Mouse (Mus musculus) embryonic stem cell, embryonic (primary cell): ENCODE measurements around the gene Tdrd7.

Source experiments
- CTCF ChIA-PET, 4 experiments: fragments of 300-600 bp in 2 of 4; fragments of 350-600 bp in 2 of 4; sonication (Branson Sonifier 250); formaldehyde crosslinking; loops; one replicate each; lab custom pipeline; 2022; ENCODE audit warnings: inconsistent platforms in 2 of 4; lab: Charles Lee
- POLR2A ChIA-PET, 4 experiments: fragments of 300-600 bp in 2 of 4; fragments of 350-600 bp in 2 of 4; sonication (Branson Sonifier 250); formaldehyde crosslinking; loops; one replicate each; lab custom pipeline; 2022; ENCODE audit warnings: antibody characterized with exemption in 4 of 4, inconsistent platforms in 1 of 4; lab: Charles Lee

Tdrd7 gene

DNA sequence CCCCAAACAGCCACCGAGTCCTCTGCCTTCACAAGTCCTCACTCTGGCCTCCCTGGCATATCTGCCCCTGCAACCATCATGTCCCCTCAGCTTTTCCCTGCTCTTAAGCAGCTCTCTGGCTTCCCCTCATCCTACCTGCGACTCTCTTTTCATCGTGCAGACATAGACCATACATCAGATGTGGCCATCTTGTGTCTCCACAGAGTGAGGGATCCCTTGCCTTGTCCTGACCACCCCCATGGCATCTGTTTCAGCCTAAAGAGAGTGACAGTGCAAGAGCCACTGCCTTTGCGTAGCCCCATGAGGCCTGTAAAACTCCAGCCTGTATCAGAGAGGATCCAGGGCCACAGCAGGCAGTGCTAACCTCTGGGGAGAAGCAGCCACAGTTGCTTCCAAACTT is 63.6 kb downstream of the Tdrd7 start:
- POLR2A ChIA-PET, result no interaction called here
- CTCF ChIA-PET, result no interaction called here

DNA sequence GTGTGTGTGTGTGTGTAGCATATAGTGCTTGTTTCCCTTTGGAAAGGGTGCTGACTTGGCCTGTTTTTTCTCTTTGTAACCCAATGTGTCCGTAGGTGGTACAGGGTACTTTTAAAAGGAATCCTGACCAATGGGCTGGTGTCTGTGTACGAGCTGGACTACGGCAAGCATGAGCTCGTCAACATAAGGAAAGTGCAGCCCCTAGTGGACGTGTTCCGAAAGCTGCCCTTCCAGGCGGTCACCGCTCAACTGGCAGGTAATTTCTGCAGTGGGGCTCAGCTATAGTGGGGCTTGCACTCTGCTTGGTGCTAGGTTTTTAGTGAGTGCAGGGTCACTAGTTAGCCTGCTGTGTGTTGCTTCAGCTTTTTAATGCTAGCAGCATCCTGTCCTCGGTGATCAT is 64.4 kb downstream of the Tdrd7 start:
- CTCF ChIA-PET, result interaction anchor here in 3 of 4 experiments (0.6 to 1.1 kb wide), 13 partner anchors 10 to 1018 kb away, joined by 3 to 6 read pairs (median 3); partner anchors contain the start of genes Aldh1b1 (in 1 of the 3) and Tmod1 (in 1 of the 3)
- POLR2A ChIA-PET, result interaction anchor here in 2 of 4 experiments (0.6 to 0.8 kb wide), 3 partner anchors 13 to 922 kb away, joined by 3 to 4 read pairs (median 4); partner anchors contain the start of gene Tomm5 (in 1 of the 2)

- POLR2A ChIA-PET, result interaction anchor here in 2 of 4 experiments (0.6 to 0.7 kb wide), 4 partner anchors 17 to 37 kb away, joined by 3 to 6 read pairs (median 4); no protein-coding TSS in a partner anchor
- CTCF ChIA-PET, result interaction anchor here in 3 of 4 experiments (0.6 to 1.5 kb wide), 3 partner anchors 8 to 477 kb away, joined by 3 to 4 read pairs (median 3); no protein-coding TSS in a partner anchor
These were observed 67.3 kb downstream of the Tdrd7 start for GRCm38 (mm10) chr4:46032448-46032847.

- ChIA-PET POLR2A (interaction anchor here in 1 of 4 experiments (0.6 kb wide), 2 partner anchors 16 to 22 kb away, joined by 3 read pairs; no protein-coding TSS in a partner anchor), CTCF (interaction anchor here in 2 of 4 experiments (0.7 to 1.5 kb wide), 3 partner anchors 7 to 17 kb away, joined by 3 to 4 read pairs (median 3); no protein-coding TSS in a partner anchor)
These were observed 68.1 kb downstream of the Tdrd7 start for GRCm38 (mm10) chr4:46033197-46033596.

- ChIA-PET POLR2A (no interaction called here), CTCF (interaction anchor here in 1 of 4 experiments (1.8 kb wide), 1 partner anchor 9 kb away, joined by 6 read pairs; no protein-coding TSS in a partner anchor)
These were observed 73.4 kb downstream of the Tdrd7 start for GRCm38 (mm10) chr4:46038591-46038891.

DNA sequence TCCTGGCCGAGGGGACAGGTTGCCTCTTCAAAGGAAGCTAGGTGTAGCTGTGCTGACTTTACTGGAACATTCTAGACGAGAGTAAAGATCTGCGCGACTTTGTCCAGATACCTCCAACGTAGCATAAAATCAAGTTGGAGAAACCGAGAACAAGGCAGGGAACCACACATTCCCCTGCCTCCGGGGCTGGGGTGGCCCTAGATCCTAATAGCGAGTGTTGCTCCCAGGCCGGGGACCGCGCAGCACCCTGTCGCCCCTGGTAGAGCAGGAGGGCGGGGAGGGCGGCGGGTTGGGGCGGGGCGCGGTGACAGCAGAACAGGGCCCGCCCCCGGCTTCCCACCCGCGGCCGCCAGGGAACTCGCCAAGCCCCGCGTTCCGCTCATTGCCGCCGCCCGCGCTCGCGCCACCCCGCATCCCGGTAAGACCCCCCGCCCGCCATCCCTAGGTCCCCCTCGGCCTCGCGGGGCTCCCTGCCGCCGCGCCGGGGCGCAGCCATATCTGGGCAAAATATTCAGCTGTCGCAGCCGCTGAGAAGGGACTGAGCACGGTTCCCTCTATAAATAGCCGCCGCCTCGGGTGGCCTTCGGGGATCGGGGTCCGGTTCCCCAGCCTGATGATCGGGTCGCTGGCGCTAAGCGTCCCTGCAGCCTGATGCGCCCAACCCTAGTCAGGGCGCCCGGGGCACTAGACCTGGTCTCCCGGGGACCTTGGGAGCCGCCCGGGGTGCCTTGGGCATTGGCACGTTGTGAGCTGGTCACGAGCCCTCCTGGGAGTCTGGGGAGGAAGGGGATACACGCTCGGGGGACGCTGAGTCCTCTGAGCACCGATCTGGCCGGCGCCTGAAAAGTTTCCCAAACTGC is 74.0 kb downstream of the Tdrd7 start, which contains the start of gene Tmod1:
Tmod1 (plus strand) TSS at position 44 of the 860 bp plus-strand sequence.
- ChIA-PET CTCF (interaction anchor here in 2 of 4 experiments (0.8 to 1.8 kb wide), 2 partner anchors 10 to 13 kb away, joined by 5 to 6 read pairs; no protein-coding TSS in a partner anchor), POLR2A (no interaction called here)

GRCm38 (mm10) chr4:46039899-46040298 is 74.8 kb downstream of the Tdrd7 start:
- POLR2A ChIA-PET, result no interaction called here
- CTCF ChIA-PET, result interaction anchor here in 3 of 4 experiments (0.8 to 1.8 kb wide), 5 partner anchors 10 to 69 kb away, joined by 3 to 6 read pairs (median 5); no protein-coding TSS in a partner anchor

GRCm38 (mm10) chr4:46040594-46041192 is 75.6 kb downstream of the Tdrd7 start:
- ChIA-PET POLR2A (interaction anchor here in 2 of 4 experiments (0.7 to 2.3 kb wide), 3 partner anchors 14 to 110 kb away, joined by 5 to 10 read pairs (median 7); no protein-coding TSS in a partner anchor), CTCF (interaction anchor here (0.6 to 1.8 kb wide), 17 partner anchors 8 to 599 kb away, joined by 3 to 10 read pairs (median 4); no protein-coding TSS in a partner anchor)

DNA sequence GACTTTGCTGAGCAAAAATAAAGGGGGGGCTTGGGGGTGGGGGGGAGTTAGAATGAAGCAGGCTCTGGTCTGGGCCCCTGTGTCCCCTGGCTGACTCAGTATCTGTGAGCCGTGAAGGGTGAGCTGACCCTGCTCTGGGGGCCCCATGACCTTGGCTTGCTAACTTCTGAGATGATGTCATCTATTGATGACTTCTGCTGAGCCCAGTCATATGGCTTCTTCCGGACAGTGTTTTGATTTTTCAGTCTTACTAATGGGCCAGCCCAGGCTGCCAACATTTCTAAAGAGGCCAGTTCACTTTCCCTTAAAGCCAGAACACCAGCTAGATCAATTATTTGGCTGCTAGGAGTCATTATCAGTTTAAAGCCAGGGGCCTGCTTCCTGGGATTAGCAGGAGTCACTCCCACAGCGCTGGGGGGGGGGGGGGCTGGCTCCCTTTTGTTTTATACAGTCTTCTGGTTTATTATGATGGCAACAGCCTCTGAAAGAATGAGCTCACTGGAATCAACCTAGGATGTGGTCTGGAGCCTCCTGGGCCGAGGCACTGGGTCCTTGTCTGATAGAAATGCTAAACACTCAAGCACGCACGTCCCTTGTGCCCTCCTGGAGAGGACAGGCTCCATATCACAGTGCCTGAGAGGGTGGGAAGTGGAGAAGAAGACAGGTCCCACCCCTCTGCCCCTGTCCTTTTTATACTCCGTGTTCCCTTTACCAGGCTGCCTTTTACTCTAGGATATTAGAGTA is 76.8 kb downstream of the Tdrd7 start:
- CTCF ChIA-PET, result interaction anchor here (0.5 to 1.8 kb wide), 10 partner anchors 9 to 347 kb away, joined by 3 to 8 read pairs (median 4); no protein-coding TSS in a partner anchor
- POLR2A ChIA-PET, result interaction anchor here in 2 of 4 experiments (0.6 to 2.3 kb wide), 7 partner anchors 12 to 1411 kb away, joined by 3 to 7 read pairs (median 4); no protein-coding TSS in a partner anchor

GRCm38 (mm10) chr4:46042505-46042850 is 77.3 kb downstream of the Tdrd7 start:
- POLR2A ChIA-PET, result interaction anchor here in 2 of 4 experiments (0.6 to 2.3 kb wide), 4 partner anchors 12 to 620 kb away, joined by 3 to 7 read pairs (median 5); no protein-coding TSS in a partner anchor
- CTCF ChIA-PET, result interaction anchor here in 2 of 4 experiments (0.5 to 0.6 kb wide), 2 partner anchors 18 to 305 kb away, joined by 5 to 8 read pairs; no protein-coding TSS in a partner anchor

DNA sequence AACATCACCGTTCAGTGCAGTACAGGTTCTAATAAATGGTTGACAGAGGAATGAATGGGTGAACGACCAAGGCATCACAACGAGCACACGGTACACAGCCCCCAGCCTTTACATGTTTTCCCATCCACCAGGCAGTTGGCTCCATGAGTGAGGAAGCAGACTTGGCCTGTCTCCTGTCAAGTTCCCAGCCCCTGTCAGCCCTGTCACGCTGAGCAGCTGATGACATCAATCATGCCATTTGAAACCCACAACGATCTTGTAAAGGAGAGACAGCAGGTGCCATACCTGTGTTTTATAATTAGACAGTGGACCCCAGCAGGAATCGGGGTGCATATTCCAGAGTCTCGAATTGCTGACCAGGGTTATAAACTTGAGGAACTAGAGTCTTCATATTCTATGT is 78.2 kb downstream of the Tdrd7 start:
- CTCF ChIA-PET, result no interaction called here
- POLR2A ChIA-PET, result no interaction called here

DNA sequence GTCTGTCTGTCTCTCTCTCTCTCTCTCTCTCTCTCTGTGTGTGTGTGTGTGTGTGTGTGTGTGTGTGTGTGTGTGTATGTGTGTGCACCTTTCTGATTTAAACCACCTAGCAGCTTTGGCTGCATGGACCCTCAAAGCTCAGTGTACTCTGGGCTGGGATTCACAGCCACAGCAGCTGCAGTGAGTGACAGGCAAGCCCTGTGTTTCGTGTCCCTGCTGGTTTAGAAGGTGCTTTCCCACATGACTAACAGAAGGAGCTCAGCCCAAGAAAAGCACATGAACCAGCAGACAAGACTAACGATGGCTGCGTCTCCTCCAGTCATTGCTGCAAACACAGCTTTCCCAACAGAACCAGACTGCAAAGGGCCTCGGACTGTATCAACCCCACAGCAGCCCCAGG is 82.8 kb downstream of the Tdrd7 start:
- ChIA-PET POLR2A (no interaction called here), CTCF (no interaction called here)

DNA sequence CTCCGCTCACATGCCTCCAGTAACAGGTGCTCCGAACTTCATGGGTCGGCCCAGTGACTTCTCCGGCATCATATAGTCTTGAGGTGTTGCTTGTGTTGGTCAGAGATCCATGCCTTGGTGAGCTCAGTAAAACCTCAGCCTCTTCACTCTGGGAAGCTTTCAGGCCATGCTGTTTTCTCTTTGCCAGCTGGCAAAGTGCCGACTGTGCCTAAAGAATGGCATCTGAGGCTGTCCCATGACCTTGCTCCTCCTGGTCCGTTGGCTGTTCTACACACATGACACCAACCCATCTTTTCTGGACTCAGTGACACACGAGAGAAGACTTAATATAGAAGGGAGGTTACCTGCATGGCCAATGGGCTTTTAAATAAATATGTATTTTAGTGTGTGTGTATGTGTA is 83.3 kb downstream of the Tdrd7 start:
- ChIA-PET POLR2A (no interaction called here), CTCF (no interaction called here)

GRCm38 (mm10) chr4:46053323-46054107 is 88.4 kb downstream of the Tdrd7 start:
- ChIA-PET CTCF (interaction anchor here in 1 of 4 experiments (1.0 to 1.2 kb wide), 2 partner anchors 12 to 112 kb away, joined by 3 read pairs; no protein-coding TSS in a partner anchor), POLR2A (interaction anchor here in 1 of 4 experiments (0.5 kb wide), 1 partner anchor 664 kb away, joined by 3 read pairs; no protein-coding TSS in a partner anchor)

- CTCF ChIA-PET, result no interaction called here
- POLR2A ChIA-PET, result no interaction called here
These were observed 91.0 kb downstream of the Tdrd7 start for GRCm38 (mm10) chr4:46056163-46056562.

GRCm38 (mm10) chr4:46061259-46061962 is 96.3 kb downstream of the Tdrd7 start:
- ChIA-PET CTCF (interaction anchor here in 1 of 4 experiments (0.7 kb wide), 1 partner anchor 19 kb away, joined by 8 read pairs; no protein-coding TSS in a partner anchor), POLR2A (no interaction called here)

GRCm38 (mm10) chr4:46063841-46064240 is 98.7 kb downstream of the Tdrd7 start:
- CTCF ChIA-PET, result interaction anchor here in 1 of 4 experiments (0.5 kb wide), 1 partner anchor 1108 kb away, joined by 3 read pairs; no protein-coding TSS in a partner anchor
- POLR2A ChIA-PET, result no interaction called here
